Mouse (Mus musculus) embryonic facial prominence, embryonic 14.5 days (tissue): Measurements from ENCODE around the gene Creb3. TPM values are rescaled to one million over a fixed set of nuclear protein-coding genes. Genes with fewer than 3 reads are reported as not detected.

Source experiments
- ATAC-seq: fragments of 200-750 bp; cut with Nextera tagmentation; 2 replicates; pipeline ENCODE4 v1.8.0; 2017; ENCODE audit warnings: low read depth, moderate number of reproducible peaks, moderate TSS enrichment
- DNase-seq: peaks from one replicate; pipeline ENCODE4 v3.0.0-alpha.2; 2015; ENCODE audit warnings: low spot score
- H3K27ac ChIP-seq: fragments of 300-500 bp; sonication (generic); replicated peaks from 2 replicates; pipeline ENCODE4 v1.5.1; 2014; ENCODE audit warnings: low read depth, mild to moderate bottlenecking, low read length, moderate library complexity
- H3K27me3 ChIP-seq: fragments of 300-500 bp; sonication (generic); replicated peaks from 2 replicates; pipeline ENCODE4 v1.6.1; 2014; ENCODE audit warnings: low read length; ENCODE audit not compliant: control insufficient read depth, insufficient read depth
- H3K36me3 ChIP-seq: fragments of 300-500 bp; sonication (generic); 2 replicates; pipeline ENCODE4 v1.6.1; 2014; ENCODE audit warnings: low read length, mixed read lengths; ENCODE audit not compliant: control insufficient read depth, insufficient read depth
- H3K4me1 ChIP-seq: fragments of 300-500 bp; sonication (generic); 2 replicates; pipeline ENCODE4 v1.6.1; 2014; ENCODE audit warnings: antibody characterized with exemption, low read length; ENCODE audit not compliant: control insufficient read depth, insufficient read depth
- H3K4me2 ChIP-seq: fragments of 300-500 bp; sonication (generic); 2 replicates; pipeline ENCODE4 v1.6.1; 2014; ENCODE audit warnings: low read depth, mild to moderate bottlenecking, low read length, moderate library complexity, mixed read lengths
- H3K4me3 ChIP-seq: fragments of 300-500 bp; sonication (generic); 2 replicates; pipeline ENCODE4 v1.5.1; 2014; ENCODE audit warnings: low read depth, mild to moderate bottlenecking, low read length
- H3K9ac ChIP-seq: fragments of 300-500 bp; sonication (generic); 2 replicates; pipeline ENCODE4 v1.6.1; 2014; ENCODE audit warnings: low read depth, mild to moderate bottlenecking, low read length, moderate library complexity, mixed read lengths
- H3K9me3 ChIP-seq: fragments of 300-500 bp; sonication (generic); 2 replicates; pipeline ENCODE4 v1.6.1; 2016; ENCODE audit warnings: low read length; ENCODE audit not compliant: control insufficient read depth
- WGBS: fragments of 180-500 bp; shearing (Covaris S2); extraction: QIAGEN DNeasy Blood & Tissue Kit; methylation state at CpG from one replicate; pipeline ENCODE4 v1.1.7; 2014; 5-methylcytosine and 5-hydroxymethylcytosine counted together
- polyA plus RNA-seq: library from polyadenylated mRNA; unstranded; fragments of >200 nt; fragmentation: Nextera tagmentation; extraction: Ambion mirVana; gene quantifications from 2 replicates; pipeline ENCODE4 v1.2.1, GENCODE M21; 2014

Creb3 gene
- polyA plus RNA-seq, 1 experiment from 2014 or later, result 79.6 TPM

- H3K4me1 ChIP-seq, result no peaks in the 10 kb centered on the region
- H3K4me3 ChIP-seq, result no peak overlapping the region
- no peak overlapping the region for H3K9ac ChIP-seq
- no peaks in the 10 kb centered on the region for H3K27me3 ChIP-seq
- H3K4me2 ChIP-seq, result no peak overlapping the region
- H3K27ac ChIP-seq, result no peak overlapping the region
- no peaks in the 10 kb centered on the region for H3K9me3 ChIP-seq
- ATAC-seq (no peak), DNase-seq (no peak)
- H3K36me3 ChIP-seq, result no peaks in the 10 kb centered on the region
- 49% methylated on average over 3 of the region's 3 CpGs for WGBS
Observed at GRCm38 (mm10) chr4:43613060-43613730, 51.1 kb downstream of the Creb3 start.

Other genes with a start within 250 kb of the Creb3 start
- 11.3 and 11.5 TPM in 2 replicates for gene Rusc2, start 180.4 kb upstream of the Creb3 start, polyA plus RNA-seq
- 0.22 and 0.33 TPM in 2 replicates for gene Fam166b, start 133.2 kb upstream of the Creb3 start, polyA plus RNA-seq
- gene Tesk1, start 120.4 kb upstream of the Creb3 start, polyA plus RNA-seq, result 13.2 and 14.8 TPM in 2 replicates
- 2.9 and 3.9 TPM in 2 replicates for gene Cd72, start 107.7 kb upstream of the Creb3 start, polyA plus RNA-seq
- gene Sit1, start 78.6 kb upstream of the Creb3 start, polyA plus RNA-seq, result not detected in 2 replicates
- 64.5 and 68.2 TPM in 2 replicates for gene Ccdc107, start 69.4 kb upstream of the Creb3 start, polyA plus RNA-seq
- 22.3 and 29.5 TPM in 2 replicates for gene Arhgef39, start 62.6 kb upstream of the Creb3 start, polyA plus RNA-seq
- gene Car9, start 55.4 kb upstream of the Creb3 start, polyA plus RNA-seq, result 0.43 and 1.1 TPM in 2 replicates
- 811 and 1,069 TPM in 2 replicates for gene Tpm2, start 38.6 kb upstream of the Creb3 start, polyA plus RNA-seq
- 67.8 and 70.2 TPM in 2 replicates for gene Tln1, start 359 bp downstream of the Creb3 start, polyA plus RNA-seq
- gene Rgp1, start 16.4 kb downstream of the Creb3 start, polyA plus RNA-seq, result 25.1 and 25.7 TPM in 2 replicates
- gene Gba2, start 16.5 kb downstream of the Creb3 start, polyA plus RNA-seq, result 15.1 and 19.1 TPM in 2 replicates
- 1.3 and 1.5 TPM in 2 replicates for gene Msmp, start 22.2 kb downstream of the Creb3 start, polyA plus RNA-seq
- gene Npr2, start 69.6 kb downstream of the Creb3 start, polyA plus RNA-seq, result 23.0 and 24.6 TPM in 2 replicates
- 1.5 and 4.0 TPM in 2 replicates for gene Spag8, start 91.3 kb downstream of the Creb3 start, polyA plus RNA-seq
- 80.2 and 86.2 TPM in 2 replicates for gene Hint2, start 94.1 kb downstream of the Creb3 start, polyA plus RNA-seq
- 2.7 and 3.4 TPM in 2 replicates for gene Tmem8b, start 106.6 kb downstream of the Creb3 start, polyA plus RNA-seq
- gene Fam221b, start 106.8 kb downstream of the Creb3 start, polyA plus RNA-seq, result 3.9 and 4.3 TPM in 2 replicates
- not detected in 2 replicates for gene Olfr70, start 138.5 kb downstream of the Creb3 start, polyA plus RNA-seq
- gene Olfr71, start 147.9 kb downstream of the Creb3 start, polyA plus RNA-seq, result 0.10 and 0.37 TPM in 2 replicates
- gene Hrct1, start 164.9 kb downstream of the Creb3 start, polyA plus RNA-seq, result 1.4 and 2.1 TPM in 2 replicates
- 0.04 and 0.05 TPM in 2 replicates for gene Spaar, start 167.7 kb downstream of the Creb3 start, polyA plus RNA-seq
- not detected in 2 replicates for gene Olfr159, start 208.7 kb downstream of the Creb3 start, polyA plus RNA-seq